Mouse (Mus musculus): ENCODE measurements around the gene Atp6ap1l.

The Atp6ap1l gene

DNA sequence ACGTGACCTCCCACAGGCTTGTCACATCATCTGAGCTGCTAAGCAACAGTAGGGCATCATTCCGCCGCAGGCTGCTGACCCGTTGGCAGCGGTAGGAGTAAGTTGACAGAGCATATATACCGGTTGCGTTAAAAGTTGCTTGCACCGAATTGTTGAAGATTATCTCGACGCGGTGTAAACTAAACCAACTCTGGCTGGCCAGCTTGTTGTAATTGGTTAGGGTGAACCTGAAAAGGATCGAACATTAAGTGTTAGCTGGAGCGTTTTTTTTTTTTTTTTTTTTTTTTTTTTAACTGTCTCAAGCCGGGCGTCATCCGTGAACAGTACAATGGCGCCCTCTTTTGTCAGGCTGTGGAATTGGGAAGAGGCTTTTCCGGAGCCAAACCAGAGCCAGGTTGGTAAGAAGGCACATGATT lies 18.6 kb downstream of the Atp6ap1l start:
- in situ Hi-C loops (cut with MboI, MseI) = no loop called here

DNA sequence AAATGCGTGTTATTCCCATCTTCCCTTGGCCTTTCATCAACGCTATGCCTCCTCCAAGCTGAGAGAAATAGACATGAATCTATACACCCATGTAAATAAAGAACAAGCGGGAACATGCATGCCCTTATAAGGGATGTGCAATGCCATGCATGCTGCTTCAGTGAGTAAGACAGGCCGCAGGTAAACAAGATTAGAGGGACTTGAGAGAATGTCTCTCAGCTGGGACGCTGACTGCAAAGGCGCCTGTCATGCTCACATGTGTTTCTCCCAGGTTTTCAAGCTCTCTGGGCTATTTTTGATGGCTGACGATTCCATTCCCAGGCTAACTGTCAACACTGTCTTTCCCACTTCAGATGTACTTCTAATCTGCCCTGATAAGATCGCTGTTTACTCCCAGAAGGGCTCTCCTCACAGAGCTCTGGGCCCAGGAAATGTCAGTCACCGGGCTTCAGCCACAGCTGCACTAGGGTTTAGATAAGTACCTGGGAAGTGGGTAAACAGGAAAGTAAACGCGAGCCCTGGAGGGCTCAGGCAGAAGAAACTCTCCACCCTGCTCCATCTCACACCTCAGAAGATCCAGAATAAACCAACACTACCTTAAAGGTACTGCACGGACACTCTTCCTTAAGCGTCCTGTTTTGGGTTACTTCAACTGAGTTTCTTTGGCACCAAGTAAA lies 19.2 kb downstream of the Atp6ap1l start:
- in situ Hi-C loops (cut with MboI, MseI) = no loop called here

DNA sequence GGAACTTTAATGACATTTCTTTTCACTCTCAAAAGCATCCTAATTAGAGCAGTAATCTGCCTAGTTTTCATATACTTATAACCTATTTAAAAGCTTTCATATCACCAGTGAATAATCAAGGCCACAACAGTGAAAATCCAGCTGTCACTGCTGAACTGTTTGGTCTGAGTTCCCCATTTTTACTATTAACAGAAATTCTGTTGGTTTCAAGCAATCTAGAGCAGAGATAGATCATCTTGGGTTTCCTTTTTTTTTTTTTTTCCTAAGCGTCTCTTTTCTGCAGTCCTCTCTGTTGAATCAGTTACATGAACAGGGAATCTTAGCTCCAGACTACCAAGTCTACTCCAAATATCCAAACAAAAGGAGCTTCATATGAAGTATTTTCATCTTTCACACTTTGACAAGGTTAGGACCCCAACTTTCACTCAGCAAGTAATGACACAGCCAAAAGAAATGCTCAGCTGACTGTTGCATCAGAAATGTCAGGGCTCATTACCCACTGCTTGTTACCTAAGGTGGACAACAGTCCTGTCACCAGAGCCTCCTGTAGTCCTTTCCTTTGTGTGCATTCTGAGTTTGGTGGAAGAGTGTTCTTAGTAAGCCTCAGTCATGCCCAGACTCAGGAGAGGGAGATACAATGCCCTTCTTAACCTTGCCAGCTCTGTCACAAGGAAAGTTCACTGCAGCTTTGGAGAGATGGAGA lies 23.3 kb downstream of the Atp6ap1l start:
- in situ Hi-C loops (cut with MboI, MseI) = no loop called here

DNA sequence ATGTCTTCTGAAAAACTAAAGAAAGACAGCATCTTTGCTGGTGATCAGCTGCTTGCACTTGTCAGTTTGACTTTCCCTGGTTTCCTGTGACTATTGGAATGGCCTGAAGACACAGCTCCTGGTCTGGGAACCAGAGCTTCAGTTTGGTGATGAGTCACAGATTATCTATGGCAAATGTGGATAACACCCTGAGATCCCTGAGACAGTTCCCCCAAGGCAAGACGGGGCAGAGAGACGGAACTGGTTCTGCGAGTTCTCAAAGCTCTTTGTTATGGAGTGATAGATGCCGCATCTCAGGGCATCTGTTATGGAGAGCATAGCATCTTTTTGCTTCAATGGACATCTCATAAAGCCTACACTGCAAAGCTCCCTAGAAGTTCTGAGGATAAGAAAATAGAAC lies 33.6 kb downstream of the Atp6ap1l start:
- in situ Hi-C loops (cut with MboI, MseI) = no loop called here

DNA sequence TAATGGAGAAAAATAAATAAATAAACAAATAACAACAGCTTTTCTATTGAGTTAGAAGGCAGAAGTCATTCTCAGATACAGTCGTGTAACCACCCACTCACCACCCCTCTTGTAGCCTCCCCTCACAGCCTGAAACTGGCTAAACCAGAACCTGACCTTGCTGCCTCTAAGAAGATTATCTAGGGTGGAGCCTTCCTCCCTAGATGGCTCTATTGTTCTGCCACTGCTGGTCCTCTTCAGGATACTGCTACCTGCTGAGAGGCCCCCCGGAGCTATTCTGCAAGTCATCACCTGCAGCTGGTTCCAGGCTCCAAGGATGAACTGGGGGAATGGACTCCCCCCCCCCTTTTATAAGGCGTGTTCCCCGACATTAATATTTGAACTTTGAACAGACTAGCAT lies 36.0 kb downstream of the Atp6ap1l start:
- in situ Hi-C loops (cut with MboI, MseI) = no loop called here

DNA sequence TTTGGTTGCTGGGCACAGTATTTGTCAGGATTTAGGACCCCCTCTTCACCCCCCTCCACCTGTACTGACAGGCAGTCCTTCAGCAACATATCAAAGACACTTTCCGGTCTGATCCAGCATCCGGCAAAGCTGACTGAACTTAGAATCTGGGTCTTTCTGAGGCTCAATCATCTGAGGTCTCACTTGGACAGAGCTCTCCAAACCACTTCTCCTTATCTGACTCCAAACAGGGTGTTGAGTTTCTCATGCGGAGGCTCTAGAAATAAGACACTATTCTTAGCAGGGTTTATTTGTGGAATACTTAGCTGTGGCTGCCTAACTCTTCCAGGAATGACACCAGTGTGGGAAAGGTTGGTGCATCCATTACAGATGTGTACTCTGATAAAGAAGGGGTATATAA lies 43.0 kb downstream of the Atp6ap1l start:
- in situ Hi-C loops (cut with MboI, MseI) = no loop called here

DNA sequence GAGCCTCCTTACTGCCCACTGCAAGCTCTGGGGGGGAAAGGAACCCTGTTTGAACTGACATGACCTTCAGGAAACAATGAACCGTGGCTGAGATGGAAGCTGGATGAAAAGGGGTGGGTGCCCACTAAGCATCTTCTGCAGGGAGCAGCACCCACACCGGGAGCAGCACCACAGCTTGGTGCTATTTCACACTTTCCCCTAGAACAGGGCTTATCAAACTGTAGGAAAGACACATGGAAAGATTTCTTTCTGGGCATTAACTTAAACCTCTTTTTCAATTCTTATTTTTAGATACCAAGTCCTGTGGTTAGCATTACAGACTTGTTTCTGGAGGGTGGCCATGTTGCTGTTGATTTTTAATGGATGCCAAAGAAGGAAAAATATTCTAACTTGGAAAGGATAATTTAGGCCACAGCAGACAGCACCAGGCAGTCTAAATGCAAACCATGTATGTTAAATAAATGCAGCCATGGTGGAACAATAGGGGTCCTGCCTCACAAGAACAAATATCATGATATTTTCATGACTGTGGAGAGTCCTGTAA lies 44.2 kb downstream of the Atp6ap1l start:
- in situ Hi-C loops (cut with MboI, MseI) = no loop called here

DNA sequence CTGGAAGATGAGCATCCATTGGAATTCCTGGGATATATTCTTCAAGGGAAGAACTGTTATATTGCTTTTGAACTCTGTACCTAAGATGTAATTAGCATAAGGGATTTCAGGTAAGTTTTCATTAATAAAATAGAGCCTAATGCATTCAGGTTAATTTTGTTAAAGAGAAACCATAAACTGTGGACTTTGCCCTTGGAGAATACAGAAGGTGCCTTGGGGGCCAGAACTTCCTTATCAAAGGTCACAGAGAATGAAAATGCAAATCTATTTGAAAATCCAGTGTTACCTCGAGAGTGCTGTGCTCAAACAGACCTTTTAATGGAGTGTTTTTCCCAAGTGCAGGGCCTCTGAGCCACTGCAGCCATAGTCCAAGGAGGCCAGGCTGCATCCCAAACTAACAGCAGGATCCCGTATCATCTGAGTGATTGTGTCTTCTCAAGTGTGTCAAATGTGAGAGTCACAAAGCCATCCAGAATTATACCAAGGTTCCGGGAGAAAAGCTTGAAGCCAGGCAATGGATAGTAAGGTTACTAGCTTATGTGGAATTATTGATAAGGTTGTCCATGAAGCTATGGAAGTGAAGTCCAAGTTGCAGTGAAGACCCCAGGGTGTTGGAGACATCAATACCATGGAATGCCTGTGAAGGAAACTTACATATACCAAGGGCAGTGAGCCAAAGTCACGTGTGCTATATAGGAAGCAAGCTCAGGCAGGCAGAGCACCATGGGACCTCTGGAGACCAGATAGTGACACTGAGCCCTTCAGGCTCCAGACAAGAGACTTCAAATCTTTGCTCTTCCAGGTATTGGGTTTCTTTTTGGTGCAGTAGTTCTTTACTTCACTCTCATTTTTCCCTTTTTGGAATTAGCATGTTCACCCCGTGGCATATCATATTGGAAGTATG lies 52.2 kb downstream of the Atp6ap1l start:
- in situ Hi-C loops (cut with MboI, MseI) = no loop called here

DNA sequence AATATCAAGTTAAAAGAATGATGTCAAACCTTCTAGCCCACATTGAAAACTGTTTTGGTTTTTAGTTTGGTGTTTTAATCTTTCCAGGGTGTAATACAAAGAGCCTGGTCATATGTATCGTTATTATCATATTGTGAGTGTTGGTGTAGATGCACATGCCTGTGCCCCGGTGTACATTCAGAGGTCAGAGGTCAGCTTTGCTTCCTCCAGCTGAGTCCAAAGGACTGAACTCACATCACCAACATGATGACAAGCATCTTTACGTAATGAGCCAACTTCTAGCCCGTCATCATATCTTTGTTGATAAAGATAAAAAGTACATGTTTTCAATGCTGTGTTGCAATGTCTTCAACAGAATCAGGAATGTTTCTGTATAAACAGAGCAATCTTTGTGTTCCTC lies 53.4 kb downstream of the Atp6ap1l start:
- in situ Hi-C loops (cut with MboI, MseI) = no loop called here

DNA sequence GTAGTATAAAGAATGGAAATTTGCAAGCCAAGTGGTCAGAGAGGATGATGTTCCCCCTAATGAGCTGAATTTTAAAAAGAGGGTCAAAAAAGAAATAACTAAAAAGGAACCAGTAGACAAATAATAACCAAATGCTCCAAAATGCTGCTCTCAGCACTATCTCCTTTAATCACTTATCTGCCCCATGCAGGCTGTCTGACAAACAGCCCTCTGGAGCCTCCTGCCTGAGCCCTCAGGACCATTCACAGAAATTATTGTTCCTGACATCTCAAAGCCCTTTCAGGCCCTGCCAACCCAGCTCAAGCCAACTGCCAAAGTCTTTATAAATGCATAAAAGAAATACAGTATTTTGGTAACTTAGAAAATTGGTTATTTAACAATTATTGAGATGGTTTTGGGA lies 61.0 kb downstream of the Atp6ap1l start:
- in situ Hi-C loops (cut with MboI, MseI) = loop anchor here (5.0 to 10.0 kb wide), 4 partner anchors 689 to 1289 kb away; no protein-coding TSS in a partner anchor

DNA sequence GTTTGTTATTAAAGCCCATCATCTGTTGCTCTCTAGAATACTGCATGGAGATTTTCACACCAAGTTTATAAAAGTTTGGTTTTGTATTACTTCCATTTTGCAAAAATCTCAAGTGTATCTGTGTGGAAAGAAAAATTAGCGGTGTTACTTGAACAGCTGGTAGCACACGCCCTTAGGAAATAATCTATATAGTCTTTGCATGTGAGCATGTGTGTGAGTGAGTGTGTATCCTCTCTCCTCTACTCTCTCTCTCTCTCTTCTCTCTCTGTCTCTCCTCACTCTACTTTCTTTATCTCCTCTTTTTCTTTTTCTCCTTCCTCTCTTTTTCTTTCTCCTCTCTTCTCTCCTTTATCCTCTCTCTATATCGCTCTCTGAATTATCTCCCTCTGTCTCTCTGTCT lies 61.7 kb downstream of the Atp6ap1l start:
- in situ Hi-C loops (cut with MboI, MseI) = loop anchor here (5.0 to 10.0 kb wide), 4 partner anchors 689 to 1289 kb away; no protein-coding TSS in a partner anchor

DNA sequence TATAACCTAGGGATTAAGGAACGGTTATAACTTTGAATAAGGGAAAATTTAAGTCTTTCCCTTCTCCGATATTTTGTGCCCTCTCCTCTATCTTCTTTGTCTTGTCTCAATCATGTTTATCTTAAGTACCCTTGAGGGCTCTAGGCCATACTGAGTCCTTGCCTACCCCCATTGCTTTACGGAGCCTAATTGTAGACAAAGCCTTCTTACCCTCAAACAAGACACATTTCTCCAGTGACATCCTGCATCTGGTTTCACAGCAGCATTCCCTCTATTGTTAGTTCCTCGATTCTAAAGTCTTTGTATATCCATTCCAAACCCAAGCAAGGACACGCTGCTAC lies 64.0 kb downstream of the Atp6ap1l start:
- in situ Hi-C loops (cut with MboI, MseI) = loop anchor here (5.0 to 10.0 kb wide), 4 partner anchors 686 to 1286 kb away; no protein-coding TSS in a partner anchor

DNA sequence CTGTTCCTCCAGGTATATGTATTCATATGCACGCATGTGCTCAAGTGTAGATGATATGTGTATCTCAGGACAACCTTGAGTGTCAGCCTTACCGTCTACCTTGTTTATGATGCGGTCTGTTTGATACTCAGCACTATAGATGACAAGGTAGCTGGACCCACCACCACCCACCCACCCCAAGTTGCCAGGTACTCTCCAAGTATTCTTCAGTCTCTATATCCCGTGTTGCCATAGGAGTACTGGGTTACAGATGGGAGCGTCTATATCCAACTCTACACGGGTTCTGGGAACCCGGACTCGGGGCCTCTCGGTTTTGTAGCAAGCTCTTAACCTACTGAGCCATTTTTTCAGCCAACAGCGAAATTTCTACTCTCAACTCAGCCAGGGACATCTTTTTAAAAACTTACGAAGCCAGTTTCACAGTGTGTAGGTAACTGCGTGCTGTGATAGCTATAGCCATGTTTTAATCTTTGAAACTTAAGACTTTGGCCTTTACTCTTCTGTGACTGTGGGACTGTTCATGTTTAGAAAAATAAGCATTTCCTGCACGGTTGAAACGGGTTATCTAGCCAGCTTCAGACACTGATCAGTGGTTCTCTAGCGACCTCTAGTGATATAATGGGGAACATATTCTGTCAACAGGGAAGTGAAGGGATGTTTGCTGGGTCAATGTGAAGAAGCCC lies 64.5 kb downstream of the Atp6ap1l start:
- in situ Hi-C loops (cut with MboI, MseI) = loop anchor here (5.0 to 10.0 kb wide), 4 partner anchors 686 to 1286 kb away; no protein-coding TSS in a partner anchor

DNA sequence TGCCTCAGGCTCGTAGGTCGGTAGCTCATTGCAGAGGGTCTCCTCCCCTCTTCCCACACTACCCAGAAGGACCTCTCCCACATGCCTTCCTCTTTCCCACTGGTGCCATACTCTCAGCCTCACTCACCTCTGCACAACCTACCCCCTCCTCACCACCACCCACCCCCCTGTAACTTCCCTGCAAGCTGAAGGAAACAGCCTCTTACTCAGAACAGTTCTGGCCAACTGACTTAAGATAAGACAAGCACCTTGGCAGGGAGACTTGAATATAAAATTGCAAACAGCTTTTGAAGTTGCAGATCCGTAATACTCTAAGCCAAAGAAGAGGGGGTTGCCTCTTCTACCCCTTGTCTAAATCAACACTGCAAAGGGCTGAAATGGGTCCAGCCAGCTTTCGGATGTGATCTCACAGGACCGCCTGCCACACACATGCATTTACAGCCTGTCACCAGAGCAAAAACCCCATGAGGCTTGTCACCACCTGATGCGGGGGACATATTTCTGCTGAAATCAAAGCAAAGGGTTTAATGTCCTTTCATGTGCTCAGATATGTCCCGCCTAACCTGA lies 71.4 kb downstream of the Atp6ap1l start:
- in situ Hi-C loops (cut with MboI, MseI) = no loop called here
